Mouse (Mus musculus) testis, adult 2 months (tissue): ENCODE measurements around the gene Ntn1.

Experiments
- CTCF ChIP-seq: fragments of 200-500 bp; IDR thresholded peaks from 2 replicates; pipeline ENCODE4 v1.5.1; 2012; ENCODE audit warnings: low read depth, mild to moderate bottlenecking, inconsistent platforms, low read length, moderate library complexity; ENCODE audit not compliant: control insufficient read depth, insufficient read depth, insufficient replicate concordance
- POLR2A ChIP-seq: fragments of 200-500 bp; IDR thresholded peaks from 2 replicates; pipeline ENCODE4 v1.6.1; 2012; ENCODE audit warnings: low read depth, mild to moderate bottlenecking, inconsistent platforms, low read length, moderate library complexity; ENCODE audit not compliant: control insufficient read depth

DNA sequence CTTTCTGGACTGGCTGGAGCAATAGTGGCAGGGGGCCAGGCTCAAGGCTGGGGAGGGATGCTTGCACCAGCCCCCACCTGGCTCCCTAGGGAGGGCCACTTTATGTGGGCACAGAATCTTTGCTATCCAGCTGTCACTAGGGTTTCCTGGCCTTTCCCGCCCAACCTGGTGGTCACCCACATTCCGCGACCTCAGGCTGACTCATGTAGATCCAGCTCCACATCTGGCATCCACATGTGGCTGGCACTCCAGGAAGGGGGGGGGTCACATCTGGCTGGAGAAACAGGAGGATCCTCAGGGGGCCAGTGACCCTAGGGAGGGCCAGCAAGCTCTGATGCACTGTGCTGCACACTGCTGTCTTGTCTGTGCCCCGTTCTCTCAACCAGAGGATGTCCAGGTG lies 179.9 kb downstream of the Ntn1 start:
- TF ChIP-seq CTCF (no peak), POLR2A (no peak)
